Mouse (Mus musculus): ENCODE measurements at regions not wholly inside any gene's neighbourhood (a gene's known extent, or its start where the extent isn't known, plus 50 kb on each side); places are given as distances from the start of the nearest gene placed in this dataset.

DNA sequence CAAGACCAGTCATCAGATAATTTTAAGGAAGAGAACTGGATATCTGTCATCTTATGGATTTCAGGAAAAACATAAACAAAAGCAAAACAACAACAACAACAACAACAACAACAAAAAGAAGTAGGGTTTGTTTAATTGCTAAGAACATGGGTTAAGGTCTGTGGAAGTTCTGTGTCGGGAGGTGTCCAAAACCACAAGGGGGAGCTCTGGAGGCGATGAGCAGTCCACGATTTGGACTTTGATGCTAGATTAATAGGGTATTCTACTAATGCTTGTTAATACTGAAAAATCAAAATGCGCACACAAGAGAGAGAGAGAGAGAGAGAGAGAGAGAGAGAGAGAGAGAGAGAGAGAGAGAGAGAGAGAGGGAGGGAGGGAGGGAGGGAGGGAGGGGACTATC, 692.0 kb upstream of the Car10 start:
- Histone ChIP-seq H3K27ac (no peak overlapping the region), H3K4me3 (no peak overlapping the region)
- intact Hi-C loops (cut with DNase I): no loop called here
- DNase-seq: peak; percentile 14
- peak; percentile 10; the same call in 1 of the 2 replicates for TF ChIP-seq CTCF (IDR thresholded peaks at IDR 0.05)

DNA sequence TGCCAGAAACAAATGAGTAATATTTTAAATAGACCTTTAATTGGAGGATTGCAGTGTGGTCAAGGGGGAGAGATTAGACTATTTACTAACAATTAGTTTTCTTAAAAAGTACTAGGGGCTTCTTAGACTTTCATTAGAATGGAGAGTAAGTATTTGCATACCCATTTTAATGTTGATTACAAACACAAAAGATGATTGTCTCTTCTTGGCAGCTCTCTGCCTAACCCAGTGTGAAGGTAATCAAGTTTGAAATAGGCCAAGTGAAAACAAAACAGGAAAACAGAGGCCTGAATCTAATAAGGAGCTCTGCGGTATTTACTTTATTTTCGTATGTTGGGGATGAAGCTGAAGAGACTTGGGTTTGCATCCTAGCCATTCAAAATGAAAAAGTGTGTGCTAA, 646.5 kb upstream of the Car10 start:
- intact Hi-C loops (cut with DNase I): no loop called here
- H3K4me3 ChIP-seq: no peak overlapping the region
- DNase-seq: no peak
- H3K27ac ChIP-seq: no peak overlapping the region
- TF ChIP-seq CTCF (IDR thresholded peaks at IDR 0.05): no peak

DNA sequence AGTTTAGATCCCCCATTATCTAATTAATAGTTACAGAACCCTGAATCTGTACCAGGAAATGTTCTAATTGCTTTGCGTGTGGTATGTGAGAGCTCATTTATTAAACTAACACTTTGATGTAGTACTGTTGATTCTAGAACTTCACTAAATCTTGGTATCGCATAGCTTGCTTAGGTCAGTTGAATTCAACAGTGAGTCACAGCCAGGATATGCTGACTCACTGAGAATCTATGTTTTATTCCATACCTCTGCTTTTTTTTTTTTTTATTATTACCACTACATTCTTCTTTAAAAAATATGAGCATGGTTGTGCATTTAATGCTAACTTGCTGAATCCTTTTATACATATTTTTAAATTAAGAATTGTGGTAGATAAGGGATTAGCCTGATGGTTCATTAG, 602.5 kb upstream of the Car10 start:
- intact Hi-C loops (cut with DNase I): no loop called here
- no peak for TF ChIP-seq CTCF (IDR thresholded peaks at IDR 0.05)
- Histone ChIP-seq H3K27ac (no peak overlapping the region), H3K4me3 (no peak overlapping the region)
- no peak for DNase-seq

All from gastrocnemius, adult 2 months (tissue).